In the genomic region with DNA sequence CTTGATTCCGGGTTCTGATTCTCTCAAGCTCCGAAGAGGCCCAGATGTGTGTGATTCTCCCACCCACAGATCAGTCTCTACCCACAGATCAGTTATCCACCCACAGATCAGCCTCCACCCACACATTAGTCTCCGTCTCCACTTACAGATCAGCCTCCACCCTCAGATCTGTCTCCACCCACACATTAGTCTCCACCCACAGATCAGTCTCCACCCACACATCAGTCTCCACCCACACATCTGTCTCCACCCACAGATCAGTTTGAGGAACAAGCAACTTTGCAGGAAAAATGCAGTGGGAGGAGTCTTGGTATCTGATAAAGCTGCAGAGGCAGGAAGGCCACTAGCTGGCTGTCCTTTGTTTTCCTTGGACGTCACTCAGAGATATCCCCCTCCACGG, we compare ENCODE assay signal across 16 mouse cellular contexts. TPM values are rescaled to one million over a fixed set of nuclear protein-coding genes. Genes with fewer than 3 reads are reported as not detected.
DNase-seq lines count a peak whose midpoint lies in the region; ATAC-seq lines count a peak whose summit lies in the region.
"Had no signal": no experiment of that assay in that cellular context is flagged by ENCODE, and none has a peak within 500 bp of the region (broad histone marks: within the 10 kb centered on the region; RNA-seq: fewer than 3 reads in every experiment).

No protein-coding gene starts in this region.

- no peak overlapping the region for H3K4me3 ChIP-seq in heart, embryonic 12.5 days
- no peak overlapping the region for H3K4me3 ChIP-seq in liver, embryonic 13.5 days (replicated peaks)
- H3K4me3 ChIP-seq: embryonic facial prominence, embryonic 12.5 days; forebrain, embryonic 12.5 days; hindbrain, embryonic 10.5 days; intestine, embryonic 15.5 days had no signal

- H3K9me3 ChIP-seq in heart, embryonic 12.5 days (replicated peaks), result no peaks in the 10 kb centered on the region; the same call in 1 of the 2 replicates
- no peaks in the 10 kb centered on the region for H3K9me3 ChIP-seq in liver, embryonic 13.5 days (replicated peaks)
- H3K9me3 ChIP-seq: embryonic facial prominence, embryonic 12.5 days; forebrain, embryonic 12.5 days; hindbrain, embryonic 10.5 days; intestine, embryonic 15.5 days had no signal

- peak; percentile 83 for DNase-seq in heart, adult 11 months
- DNase-seq in c-Kit-positive CD71-positive TER-119-positive erythroid progenitor cells, embryonic 14.5 days (ENCODE audit: low spot score), result peak; percentile 66
- peak; percentile 46 for DNase-seq in liver, embryonic 13.5 days
- no peak for DNase-seq in urinary bladder, postnatal 10 days (ENCODE audit: low spot score)
- no peak for DNase-seq in cerebellum, adult 11 months
- no peak for DNase-seq in gastrocnemius, postnatal 14 days
- DNase-seq in gastrocnemius, postnatal 36 days, result no peak
- DNase-seq: kidney, postnatal 10 days had no signal

- H3K27ac ChIP-seq in heart, embryonic 12.5 days (ENCODE audit: poor library complexity, severe bottlenecking), result no peak overlapping the region
- no peak overlapping the region for H3K27ac ChIP-seq in liver, embryonic 13.5 days
- H3K27ac ChIP-seq: embryonic facial prominence, embryonic 12.5 days; forebrain, embryonic 12.5 days; hindbrain, embryonic 10.5 days; intestine, embryonic 15.5 days had no signal

- peaks cover 9% of the 10 kb centered on the region for H3K4me1 ChIP-seq in heart, embryonic 12.5 days (replicated peaks)
- no peaks in the 10 kb centered on the region; the same call in 1 of the 2 replicates for H3K4me1 ChIP-seq in liver, embryonic 13.5 days (replicated peaks)
- H3K4me1 ChIP-seq: embryonic facial prominence, embryonic 12.5 days; forebrain, embryonic 12.5 days; hindbrain, embryonic 10.5 days; intestine, embryonic 15.5 days had no signal

- 54% methylated on average over 5 of the region's 5 CpGs for WGBS in heart, embryonic 12.5 days
- WGBS in liver, embryonic 13.5 days (ENCODE audit: insufficient replicate concordance), result 31% methylated on average over 5 of the region's 5 CpGs

- H3K4me2 ChIP-seq in heart, embryonic 12.5 days, result no peak overlapping the region
- H3K4me2 ChIP-seq in liver, embryonic 13.5 days, result peak overlapping the region; percentile 19; the same call in 1 of the 2 replicates
- H3K4me2 ChIP-seq: embryonic facial prominence, embryonic 12.5 days; forebrain, embryonic 12.5 days; heart, embryonic 11.5 days; intestine, embryonic 15.5 days; lung, embryonic 14.5 days had no signal

- intact Hi-C loops in gastrocnemius, postnatal 14 days (cut with DNase I; ENCODE audit: low total_unique reads), result no loop called here
- intact Hi-C loops in gastrocnemius, postnatal 36 days (cut with DNase I), result no loop called here

- no peaks in the 10 kb centered on the region for H3K36me3 ChIP-seq in heart, embryonic 12.5 days
- H3K36me3 ChIP-seq in liver, embryonic 13.5 days, result no peaks in the 10 kb centered on the region
- H3K36me3 ChIP-seq: embryonic facial prominence, embryonic 12.5 days; forebrain, embryonic 12.5 days; hindbrain, embryonic 10.5 days; intestine, embryonic 15.5 days had no signal

- ATAC-seq in heart, embryonic 12.5 days (ENCODE audit: insufficient number of reproducible peaks, low FRiP score), result no peak
- ATAC-seq in liver, embryonic 13.5 days (ENCODE audit: low read depth), result peak; percentile 86
- ATAC-seq: intestine, embryonic 15.5 days; Patski had no signal

- no peak overlapping the region for H3K9ac ChIP-seq in heart, embryonic 12.5 days
- no peak overlapping the region for H3K9ac ChIP-seq in liver, embryonic 13.5 days
- H3K9ac ChIP-seq: embryonic facial prominence, embryonic 12.5 days; forebrain, embryonic 12.5 days; intestine, embryonic 15.5 days; lung, embryonic 14.5 days had no signal

- H3K27me3 ChIP-seq in heart, embryonic 12.5 days (replicated peaks), result no peaks in the 10 kb centered on the region
- H3K27me3 ChIP-seq in liver, embryonic 13.5 days, result no peaks in the 10 kb centered on the region
- H3K27me3 ChIP-seq: embryonic facial prominence, embryonic 12.5 days; forebrain, embryonic 12.5 days; intestine, embryonic 15.5 days; Patski had no signal

RNA-seq across cellular contexts. Expression of a gene that starts 46.5 kb away (rescaled TPM):
- polyA plus RNA-seq in heart, embryonic 12.5 days (2016; fragmentation: Nextera tagmentation; extraction: Ambion mirVana), result 0.45 and 0.46 TPM in 2 replicates
- polyA plus RNA-seq in liver, embryonic 13.5 days (2015; fragmentation: Nextera tagmentation; extraction: Ambion mirVana), result 0.28 and 0.39 TPM in 2 replicates
- total RNA-seq in gastrocnemius, postnatal 14 days (2021), result 10 to 100 TPM; 19.0 to 19.4 TPM
- total RNA-seq in gastrocnemius, postnatal 36 days (2021), result 10 to 100 TPM in 1 of 2 experiments, 1 to 10 TPM in 1; 5.8 to 20.0 TPM

Comparison
In these comparisons a context has a peak if more than half of its experiments do, and no peak if none do; other contexts are left out.
1. DNase-seq: peak in heart, adult 11 months (single experiment), c-Kit-positive CD71-positive TER-119-positive erythroid progenitor cells, embryonic 14.5 days (single experiment) and liver, embryonic 13.5 days (single experiment); none in urinary bladder, postnatal 10 days (single experiment), cerebellum, adult 11 months (single experiment), gastrocnemius, postnatal 14 days (single experiment) and gastrocnemius, postnatal 36 days (0 of 2).